Mouse (Mus musculus) heart, postnatal 0 days (tissue): ENCODE data around the gene Apon. TPM values are rescaled to one million over a fixed set of nuclear protein-coding genes. Genes with fewer than 3 reads are reported as not detected.

Source experiments
- ATAC-seq: fragments of 200-750 bp; cut with Nextera tagmentation; 2 replicates; pipeline ENCODE4 v1.8.0; 2017; ENCODE audit warnings: low read depth, moderate number of reproducible peaks, moderate library complexity; ENCODE audit not compliant: insufficient read depth
- DNase-seq: peaks from one replicate; pipeline ENCODE4 v3.0.0-alpha.2; 2016; ENCODE audit warnings: low spot score
- H3K27ac ChIP-seq: fragments of 300-500 bp; sonication (generic); 2 replicates; pipeline ENCODE4 v1.5.1; 2014; ENCODE audit warnings: low read depth, mild to moderate bottlenecking
- H3K27me3 ChIP-seq: fragments of 300-500 bp; sonication (generic); 2 replicates; pipeline ENCODE4 v1.6.1; 2014; ENCODE audit warnings: low read length, mixed read lengths; ENCODE audit not compliant: control insufficient read depth, insufficient read depth
- H3K36me3 ChIP-seq: fragments of 300-500 bp; sonication (generic); replicated peaks from 2 replicates; pipeline ENCODE4 v1.6.1; 2014; ENCODE audit warnings: low read length, mixed read lengths; ENCODE audit not compliant: control insufficient read depth, insufficient read depth
- H3K4me1 ChIP-seq: fragments of 300-500 bp; sonication (generic); 2 replicates; pipeline ENCODE4 v1.6.1; 2014; ENCODE audit warnings: antibody characterized with exemption; ENCODE audit not compliant: control insufficient read depth, insufficient read depth
- H3K4me2 ChIP-seq: fragments of 300-500 bp; sonication (generic); 2 replicates; pipeline ENCODE4 v1.6.1; 2014; ENCODE audit warnings: low read depth, mild to moderate bottlenecking, low read length, moderate library complexity
- H3K4me3 ChIP-seq: fragments of 300-500 bp; sonication (generic); 2 replicates; pipeline ENCODE4 v1.5.1; 2014; ENCODE audit warnings: low read depth, low read length
- H3K9ac ChIP-seq: fragments of 300-500 bp; sonication (generic); replicated peaks from 2 replicates; pipeline ENCODE4 v1.6.1; 2014; ENCODE audit warnings: low read depth, low read length, mixed read lengths
- H3K9me3 ChIP-seq: fragments of 300-500 bp; sonication (generic); replicated peaks from 2 replicates; pipeline ENCODE4 v1.6.1; 2016; ENCODE audit warnings: low read length; ENCODE audit not compliant: control insufficient read depth
- CTCF ChIP-seq: IDR thresholded peaks from 2 replicates; pipeline ENCODE4 v1.5.1; 2016; ENCODE audit warnings: antibody characterized with exemption, control low read depth, low read depth
- EP300 ChIP-seq: IDR thresholded peaks from 2 replicates; pipeline ENCODE4 v1.6.1; 2016; ENCODE audit warnings: antibody characterized with exemption, low read depth
- WGBS: fragments of 180-500 bp; shearing (Covaris S2); extraction: QIAGEN DNeasy Blood & Tissue Kit; methylation state at CpG from one replicate; pipeline ENCODE4 v1.1.7; 2014; 5-methylcytosine and 5-hydroxymethylcytosine counted together
- polyA plus RNA-seq: library from polyadenylated mRNA; unstranded; fragments of >200 nt; fragmentation: Nextera tagmentation; extraction: Ambion mirVana; gene quantifications from 2 replicates; pipeline ENCODE4 v1.2.1, GENCODE M21; 2015
- total RNA-seq: library from RNA; depleted of rRNA; stranded (reverse); fragments of >200 nt; gene quantifications from 2 replicates; pipeline ENCODE4 v1.2.3, GENCODE M21; 2014; ENCODE audit warnings: low replicate concordance; rRNA removed

The Apon gene
- total RNA-seq: not detected in 2 replicates
- polyA plus RNA-seq: 0.14 TPM in 1 of 2 replicates, not detected in the other

DNA sequence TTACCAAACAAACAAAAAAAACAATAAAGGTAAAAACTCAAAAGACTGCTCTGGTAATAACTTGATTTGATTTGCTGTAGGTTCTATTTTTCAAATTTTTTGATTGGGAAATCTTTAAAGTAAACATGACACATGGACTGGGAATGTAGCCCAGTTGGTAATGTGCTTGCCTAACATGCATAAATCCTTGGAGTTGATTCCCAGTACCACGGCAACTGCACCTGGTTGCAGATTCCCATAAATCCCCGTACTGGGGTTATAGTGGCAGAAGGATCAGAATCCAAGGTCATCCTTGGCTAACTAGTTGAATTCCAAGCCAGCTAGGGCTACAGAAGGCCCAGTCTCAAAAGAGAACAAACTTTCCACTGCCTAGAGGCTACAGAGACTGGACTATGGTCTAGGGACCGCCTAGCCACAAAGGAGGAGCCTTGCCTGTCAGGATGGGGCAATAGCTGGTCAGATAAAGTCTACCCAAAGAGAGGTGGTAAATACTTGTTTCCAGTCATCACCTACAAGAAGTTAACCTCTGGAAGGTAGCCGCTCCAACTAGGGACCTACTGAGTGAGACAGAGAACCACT is at the start of gene Apon:
Gene Apon (plus strand): TSS at position 420 of the 579 bp plus-strand sequence.
- H3K4me1 ChIP-seq: no peaks in the 10 kb centered on the region

DNA sequence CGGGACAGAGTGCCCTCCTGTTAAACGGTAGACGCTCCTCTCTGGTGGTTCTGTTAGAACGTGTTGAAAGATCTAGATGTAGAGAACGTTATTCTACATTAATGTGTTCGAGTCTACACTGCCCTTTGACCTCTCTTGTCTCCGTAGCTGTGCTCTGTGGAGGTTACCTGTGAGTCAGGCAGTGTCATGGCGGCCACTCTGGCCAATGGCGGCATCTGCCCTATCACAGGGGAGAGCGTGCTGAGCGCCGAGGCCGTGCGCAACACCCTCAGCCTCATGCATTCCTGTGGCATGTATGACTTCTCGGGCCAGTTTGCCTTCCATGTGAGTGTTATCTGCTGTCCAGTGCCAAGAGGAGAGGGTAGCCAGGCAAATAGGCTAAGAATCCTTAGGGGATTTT is 49.0 kb upstream of the Apon start:
- H3K4me1 ChIP-seq: no peaks in the 10 kb centered on the region
- TF ChIP-seq CTCF (no peak), EP300 (no peak)
- H3K9me3 ChIP-seq: no peaks in the 10 kb centered on the region
- H3K4me3 ChIP-seq: no peak overlapping the region
- 83% methylated on average over 15 of the region's 15 CpGs for WGBS
- 0 out of 2 replicates have a peak, but pooled peaks cover 3% of the 10 kb centered on the region for H3K36me3 ChIP-seq
- ATAC-seq (no peak), DNase-seq (no peak)
- no peaks in the 10 kb centered on the region for H3K27me3 ChIP-seq
- H3K27ac ChIP-seq: no peak overlapping the region
- no peak overlapping the region for H3K4me2 ChIP-seq
- no peak overlapping the region for H3K9ac ChIP-seq

More for the DNA sequence above, at the start of gene Apon:
- H3K4me2 ChIP-seq: no peak within 1 kb of the TSS
- H3K27me3 ChIP-seq: no peaks in the 10 kb centered on the region
- peaks cover 37% of the 10 kb centered on the region for H3K36me3 ChIP-seq
- no peaks in the 10 kb centered on the region for H3K9me3 ChIP-seq
- ATAC-seq (no peak), DNase-seq (no peak)
- no peak within 1 kb of the TSS for H3K27ac ChIP-seq
- 80% methylated on average over 4 of the region's 4 CpGs for WGBS
- H3K4me3 ChIP-seq: no peak within 1 kb of the TSS
- no peak for TF ChIP-seq EP300
- TF ChIP-seq CTCF: no peak
- no peak within 1 kb of the TSS for H3K9ac ChIP-seq

DNA sequence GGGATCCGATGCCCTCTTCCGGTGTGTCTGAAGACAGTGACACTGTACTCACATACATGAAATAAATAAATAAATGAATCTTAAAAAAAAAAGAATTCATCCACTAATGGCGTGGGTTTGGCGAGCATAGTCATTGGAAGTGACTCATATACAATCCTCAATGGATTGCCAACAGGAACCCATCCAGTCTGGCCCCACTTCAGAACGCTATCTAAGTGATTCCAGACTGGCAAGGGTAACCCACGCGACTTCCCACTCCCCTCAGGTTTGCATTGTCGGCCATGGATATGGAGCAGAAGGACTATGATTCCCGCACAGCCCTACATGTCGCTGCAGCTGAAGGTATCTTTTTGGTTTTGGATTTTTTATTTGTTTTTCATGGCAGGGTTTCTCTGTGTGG is 45.6 kb upstream of the Apon start:
- H3K36me3 ChIP-seq: 0 out of 2 replicates have a peak, but pooled peaks cover 3% of the 10 kb centered on the region
- H3K9me3 ChIP-seq: no peaks in the 10 kb centered on the region
- H3K27me3 ChIP-seq: no peaks in the 10 kb centered on the region
- no peak overlapping the region for H3K4me3 ChIP-seq
- no peak overlapping the region for H3K27ac ChIP-seq
- TF ChIP-seq EP300 (no peak), CTCF (no peak)
- no peak for ATAC-seq
- no peak overlapping the region for H3K4me2 ChIP-seq
- peaks cover 10% of the 10 kb centered on the region for H3K4me1 ChIP-seq
- WGBS: 90% methylated on average over 10 of the region's 10 CpGs
- H3K9ac ChIP-seq: no peak overlapping the region
- no peak for DNase-seq

DNA sequence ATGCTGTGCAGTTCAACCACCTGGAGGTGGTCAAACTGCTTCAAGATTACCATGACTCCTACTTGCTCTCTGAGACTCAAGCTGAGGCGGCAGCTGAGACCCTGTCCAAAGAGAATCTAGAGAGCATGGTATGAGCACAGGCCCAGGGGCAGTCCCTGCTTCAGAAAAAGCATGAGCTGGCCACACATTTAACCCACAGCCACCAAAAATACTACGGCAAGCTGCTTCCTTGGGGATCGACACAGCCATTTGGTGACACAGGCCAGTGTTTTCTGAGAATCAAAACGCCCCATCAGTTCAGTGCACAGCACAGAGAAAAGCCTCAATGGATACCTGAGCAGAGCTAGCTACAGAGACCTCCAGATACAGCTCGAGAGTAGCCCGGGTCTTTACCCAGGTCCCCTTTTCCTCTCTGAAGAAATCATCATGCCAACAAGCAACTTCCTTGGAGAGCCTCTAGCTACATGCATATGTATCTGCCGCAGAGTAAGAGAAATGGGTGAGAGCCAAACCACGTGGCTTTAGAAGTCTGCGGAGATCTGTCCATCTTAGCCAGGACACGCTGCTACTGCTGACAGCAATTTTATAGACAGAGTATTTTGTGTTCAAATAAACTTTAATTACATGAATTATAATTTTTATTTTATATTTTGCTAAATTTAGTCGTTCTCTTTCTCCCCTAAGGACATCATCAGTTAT is 44.4 kb upstream of the Apon start:
- Histone ChIP-seq H3K27ac (no peak overlapping the region), H3K4me2 (no peak overlapping the region), H3K27me3 (no peaks in the 10 kb centered on the region), H3K9me3 (no peaks in the 10 kb centered on the region), H3K4me1 (peaks cover 10% of the 10 kb centered on the region), H3K9ac (no peak overlapping the region), H3K36me3 (0 out of 2 replicates have a peak, but pooled peaks cover 3% of the 10 kb centered on the region), H3K4me3 (no peak overlapping the region)
- DNase-seq (no peak), ATAC-seq (no peak)
- no peak for TF ChIP-seq EP300
- TF ChIP-seq CTCF: no peak
- WGBS: 89% methylated on average over 11 of the region's 11 CpGs

DNA sequence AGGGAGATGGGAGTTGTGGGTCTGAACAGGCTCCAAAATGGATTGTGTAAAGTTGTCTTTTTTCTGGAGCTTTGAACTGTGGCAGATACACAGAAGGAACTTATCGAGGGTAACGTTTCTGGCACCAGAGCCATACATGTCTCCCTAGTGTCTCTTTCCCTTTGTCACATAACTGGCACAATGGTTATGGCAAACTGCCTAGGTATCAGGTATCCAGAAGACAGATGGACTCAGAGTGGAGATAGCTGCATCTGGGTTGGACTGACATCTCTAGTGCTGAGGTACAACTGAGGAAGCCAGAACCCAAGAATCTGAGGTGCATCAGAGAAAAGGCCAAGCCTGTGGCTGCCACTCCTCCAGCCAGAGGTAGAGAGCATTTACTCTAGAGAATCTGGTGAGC is 43.8 kb upstream of the Apon start:
- no peak overlapping the region for H3K4me2 ChIP-seq
- 87% methylated on average over 2 of the region's 2 CpGs for WGBS
- H3K9ac ChIP-seq: no peak overlapping the region
- DNase-seq: no peak
- no peak overlapping the region for H3K4me3 ChIP-seq
- H3K9me3 ChIP-seq: no peaks in the 10 kb centered on the region
- 0 out of 2 replicates have a peak, but pooled peaks cover 3% of the 10 kb centered on the region for H3K36me3 ChIP-seq
- no peak for ATAC-seq
- no peaks in the 10 kb centered on the region for H3K27me3 ChIP-seq
- peaks cover 10% of the 10 kb centered on the region for H3K4me1 ChIP-seq
- TF ChIP-seq CTCF (no peak), EP300 (no peak)
- no peak overlapping the region for H3K27ac ChIP-seq
